Mouse (Mus musculus) thymus, postnatal 4 days (tissue): Measurements from ENCODE around the gene Rps11.
A peak's percentile ranks its signal among the peaks of the same experiment; 100 is the strongest.

Experiments
- DNase-seq: peaks from one replicate; pipeline ENCODE4 v3.0.0; 2021

Gene Rps11

GRCm38 (mm10) chr7:45082401-45083299 is 41.6 kb downstream of the Rps11 start:
- peak; percentile 55 for DNase-seq

GRCm38 (mm10) chr7:45081016-45081415 is 43.2 kb downstream of the Rps11 start:
- no peak for DNase-seq

GRCm38 (mm10) chr7:45079856-45080255 is 44.4 kb downstream of the Rps11 start:
- peak; percentile 96 for DNase-seq

- peak; percentile 87 for DNase-seq
Measured at GRCm38 (mm10) chr7:45078513-45078912, 45.7 kb downstream of the Rps11 start.

GRCm38 (mm10) chr7:45077829-45078228 is 46.4 kb downstream of the Rps11 start:
- no peak for DNase-seq

GRCm38 (mm10) chr7:45077322-45077721 is 46.9 kb downstream of the Rps11 start:
- DNase-seq = no peak

GRCm38 (mm10) chr7:45076501-45076900 is 47.7 kb downstream of the Rps11 start:
- DNase-seq = no peak

GRCm38 (mm10) chr7:45075405-45075804 is 48.8 kb downstream of the Rps11 start:
- no peak for DNase-seq

GRCm38 (mm10) chr7:45073949-45074348 is 50.3 kb downstream of the Rps11 start:
- DNase-seq = no peak

GRCm38 (mm10) chr7:45073171-45073707 is 51.0 kb downstream of the Rps11 start:
- no peak for DNase-seq
